Comparison of ENCODE assay signal across 12 mouse cellular contexts in the genomic region with DNA sequence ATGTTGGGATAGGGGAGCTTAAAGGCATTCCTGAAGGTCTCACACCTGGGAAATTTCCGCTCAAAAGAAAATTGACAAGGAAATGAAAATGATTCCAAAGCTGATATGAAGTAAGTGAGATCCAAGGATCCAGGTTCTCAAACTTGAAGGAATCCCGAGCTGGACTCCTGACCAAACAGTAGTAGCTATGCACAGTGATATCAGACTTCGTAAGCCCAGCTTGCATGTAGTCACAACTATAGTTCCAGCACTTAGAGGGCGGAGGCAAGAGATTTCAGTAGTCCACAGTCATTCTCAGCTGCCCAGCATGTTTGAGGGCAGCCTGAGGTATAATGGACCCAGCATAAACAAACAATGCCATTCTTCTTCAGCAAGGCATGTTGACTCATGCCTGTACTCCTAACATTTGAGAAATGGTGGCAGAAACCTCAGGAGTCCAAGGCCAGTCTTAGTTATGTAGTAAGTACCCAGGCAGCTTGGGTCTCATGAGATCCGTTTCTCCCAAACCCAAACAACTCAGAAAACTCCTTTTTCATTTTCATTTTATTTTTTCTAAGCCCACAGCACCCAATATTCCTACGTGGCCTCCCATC. TPM values are rescaled to one million over a fixed set of nuclear protein-coding genes. Genes with fewer than 3 reads are reported as not detected.
A peak's percentile ranks its signal among the peaks of the same experiment; 100 is the strongest.
DNase-seq lines count a peak whose midpoint lies in the region; ATAC-seq and TF ChIP-seq lines count a peak whose summit lies in the region.
"Had no signal": no experiment of that assay in that cellular context is flagged by ENCODE, and none has a peak within 500 bp of the region (broad histone marks: within the 10 kb centered on the region; RNA-seq: fewer than 3 reads in every experiment).

No protein-coding gene starts in this region.

- no peak for TF ChIP-seq CTCF in midbrain, postnatal 0 days (IDR thresholded peaks at IDR 0.05)

- ATAC-seq in forebrain, embryonic 16.5 days: no peak
- no peak for ATAC-seq in midbrain, embryonic 13.5 days
- no peak for ATAC-seq in midbrain, postnatal 0 days (ENCODE audit: low FRiP score)
- ATAC-seq in intestine, embryonic 15.5 days: no peak
- ATAC-seq in stomach, embryonic 15.5 days (ENCODE audit: insufficient read depth, low FRiP score, low read depth): no peak
- ATAC-seq in cerebellum, adult (ENCODE audit: insufficient number of reproducible peaks, low FRiP score, low TSS enrichment): no peak

- H3K9me3 ChIP-seq in forebrain, embryonic 10.5 days: no peaks in the 10 kb centered on the region
- H3K9me3 ChIP-seq in forebrain, embryonic 16.5 days (ENCODE audit: control insufficient read depth, low read length): no peaks in the 10 kb centered on the region
- H3K9me3 ChIP-seq in midbrain, embryonic 13.5 days: no peaks in the 10 kb centered on the region
- no peaks in the 10 kb centered on the region for H3K9me3 ChIP-seq in midbrain, postnatal 0 days (ENCODE audit: low read length)
- no peaks in the 10 kb centered on the region for H3K9me3 ChIP-seq in intestine, embryonic 15.5 days
- no peaks in the 10 kb centered on the region for H3K9me3 ChIP-seq in stomach, embryonic 15.5 days
- H3K9me3 ChIP-seq: heart, embryonic 12.5 days had no signal

- peak overlapping the region; percentile 89 for H3K27ac ChIP-seq in forebrain, embryonic 10.5 days
- H3K27ac ChIP-seq in forebrain, embryonic 16.5 days (ENCODE audit: low read length): no peak overlapping the region
- no peak overlapping the region for H3K27ac ChIP-seq in midbrain, embryonic 13.5 days
- H3K27ac ChIP-seq in midbrain, postnatal 0 days (ENCODE audit: low read depth, low read length): no peak overlapping the region
- no peak overlapping the region for H3K27ac ChIP-seq in intestine, embryonic 15.5 days
- no peak overlapping the region for H3K27ac ChIP-seq in stomach, embryonic 15.5 days
- H3K27ac ChIP-seq: left cerebral cortex, adult 2 months had no signal

- no peak overlapping the region for H3K9ac ChIP-seq in forebrain, embryonic 16.5 days (replicated peaks; ENCODE audit: low read depth, low read length)
- H3K9ac ChIP-seq in midbrain, embryonic 13.5 days (replicated peaks): no peak overlapping the region
- no peak overlapping the region for H3K9ac ChIP-seq in midbrain, postnatal 0 days (replicated peaks; ENCODE audit: low read length, poor library complexity, severe bottlenecking)
- H3K9ac ChIP-seq in intestine, embryonic 15.5 days: no peak overlapping the region; the same call in 1 of the 2 replicates
- no peak overlapping the region for H3K9ac ChIP-seq in stomach, embryonic 15.5 days

- peaks cover 28% of the 10 kb centered on the region for H3K4me1 ChIP-seq in forebrain, embryonic 10.5 days
- peaks cover 19% of the 10 kb centered on the region for H3K4me1 ChIP-seq in forebrain, embryonic 16.5 days (replicated peaks; ENCODE audit: control insufficient read depth, insufficient read depth, low read length)
- H3K4me1 ChIP-seq in midbrain, embryonic 13.5 days (replicated peaks): peaks cover 24% of the 10 kb centered on the region
- H3K4me1 ChIP-seq in midbrain, postnatal 0 days (ENCODE audit: insufficient read depth, low read length): peaks cover 10% of the 10 kb centered on the region; the same call in 1 of the 2 replicates
- peaks cover 6% of the 10 kb centered on the region for H3K4me1 ChIP-seq in intestine, embryonic 15.5 days (replicated peaks)
- H3K4me1 ChIP-seq in stomach, embryonic 15.5 days: peaks cover 6% of the 10 kb centered on the region

- peak overlapping the region; percentile 52 for H3K4me3 ChIP-seq in forebrain, embryonic 10.5 days
- H3K4me3 ChIP-seq in forebrain, embryonic 16.5 days (replicated peaks; ENCODE audit: low read length): no peak overlapping the region
- no peak overlapping the region for H3K4me3 ChIP-seq in midbrain, embryonic 13.5 days (replicated peaks)
- no peak overlapping the region for H3K4me3 ChIP-seq in midbrain, postnatal 0 days (ENCODE audit: low read depth, low read length)
- H3K4me3 ChIP-seq in intestine, embryonic 15.5 days (replicated peaks): no peak overlapping the region
- no peak overlapping the region for H3K4me3 ChIP-seq in stomach, embryonic 15.5 days (replicated peaks)
- H3K4me3 ChIP-seq: left cerebral cortex, adult 2 months had no signal

- 88% methylated on average over 6 of the region's 6 CpGs for WGBS in forebrain, embryonic 10.5 days
- WGBS in forebrain, embryonic 16.5 days: 89% methylated on average over 6 of the region's 6 CpGs
- WGBS in midbrain, embryonic 13.5 days: 90% methylated on average over 6 of the region's 6 CpGs
- 91% methylated on average over 6 of the region's 6 CpGs for WGBS in midbrain, postnatal 0 days
- WGBS in intestine, embryonic 15.5 days: 74% methylated on average over 6 of the region's 6 CpGs
- WGBS in stomach, embryonic 15.5 days: 60% methylated on average over 6 of the region's 6 CpGs

- H3K36me3 ChIP-seq in forebrain, embryonic 10.5 days (replicated peaks): no peaks in the 10 kb centered on the region
- H3K36me3 ChIP-seq in forebrain, embryonic 16.5 days (ENCODE audit: control insufficient read depth, insufficient read depth): no peaks in the 10 kb centered on the region
- H3K36me3 ChIP-seq in midbrain, embryonic 13.5 days: no peaks in the 10 kb centered on the region
- no peaks in the 10 kb centered on the region for H3K36me3 ChIP-seq in midbrain, postnatal 0 days (ENCODE audit: insufficient read depth, low read length)
- H3K36me3 ChIP-seq in intestine, embryonic 15.5 days: no peaks in the 10 kb centered on the region
- H3K36me3 ChIP-seq in stomach, embryonic 15.5 days: no peaks in the 10 kb centered on the region
- H3K36me3 ChIP-seq: heart, embryonic 12.5 days had no signal

- no peak overlapping the region for H3K4me2 ChIP-seq in forebrain, embryonic 16.5 days (ENCODE audit: low read length)
- 0 out of 2 replicates have a peak overlapping the region, but pooled peaks have one; percentile 77 for H3K4me2 ChIP-seq in midbrain, embryonic 13.5 days (replicated peaks)
- no peak overlapping the region for H3K4me2 ChIP-seq in midbrain, postnatal 0 days (ENCODE audit: low read depth, low read length, poor library complexity, severe bottlenecking)
- 0 out of 2 replicates have a peak overlapping the region, but pooled peaks have one; percentile 51 for H3K4me2 ChIP-seq in intestine, embryonic 15.5 days (replicated peaks)
- peak overlapping the region; percentile 52 for H3K4me2 ChIP-seq in stomach, embryonic 15.5 days

- no peaks in the 10 kb centered on the region for H3K27me3 ChIP-seq in forebrain, embryonic 10.5 days (ENCODE audit: poor library complexity, severe bottlenecking)
- H3K27me3 ChIP-seq in forebrain, embryonic 16.5 days (replicated peaks; ENCODE audit: control insufficient read depth, insufficient read depth, low read length): no peaks in the 10 kb centered on the region
- no peaks in the 10 kb centered on the region for H3K27me3 ChIP-seq in midbrain, embryonic 13.5 days
- H3K27me3 ChIP-seq in midbrain, postnatal 0 days (ENCODE audit: insufficient read depth, low read length): no peaks in the 10 kb centered on the region
- no peaks in the 10 kb centered on the region for H3K27me3 ChIP-seq in intestine, embryonic 15.5 days (replicated peaks)
- no peaks in the 10 kb centered on the region for H3K27me3 ChIP-seq in stomach, embryonic 15.5 days (replicated peaks)
- H3K27me3 ChIP-seq: heart, embryonic 12.5 days had no signal

- peak; percentile 33 for DNase-seq in forebrain, embryonic 10.5 days (ENCODE audit: extremely low spot score, low spot score)
- no peak for DNase-seq in midbrain, postnatal 0 days (ENCODE audit: low spot score)
- no peak for DNase-seq in right cerebral cortex, adult 18-20 months
- DNase-seq: kidney, adult 18-20 months had no signal

RNA-seq across cellular contexts. Expression of a gene that starts 1.7 kb away (rescaled TPM):
- 1.00 and 1.1 TPM in 2 replicates for polyA plus RNA-seq in forebrain, embryonic 10.5 days (2016; fragmentation: Nextera tagmentation; extraction: Ambion mirVana)
- polyA plus RNA-seq in forebrain, embryonic 16.5 days (2015; fragmentation: Nextera tagmentation; extraction: Ambion mirVana): 0.80 and 0.83 TPM in 2 replicates
- polyA plus RNA-seq in midbrain, embryonic 13.5 days (2015; fragmentation: Nextera tagmentation; extraction: Ambion mirVana): 0.69 and 1.1 TPM in 2 replicates
- total RNA-seq in midbrain, postnatal 0 days (2014; rRNA removed): 16.6 and 45.8 TPM in 2 replicates
- polyA plus RNA-seq in midbrain, postnatal 0 days (2015; fragmentation: Nextera tagmentation; extraction: Ambion mirVana): 0.21 and 0.28 TPM in 2 replicates
- 1.3 and 1.5 TPM in 2 replicates for polyA plus RNA-seq in intestine, embryonic 15.5 days (2015; fragmentation: Nextera tagmentation; extraction: Ambion mirVana)
- polyA plus RNA-seq in stomach, embryonic 15.5 days (2015; fragmentation: Nextera tagmentation; extraction: Ambion mirVana): 1.9 and 2.4 TPM in 2 replicates

RNA-seq across cellular contexts. Expression of a gene that starts 1.9 kb away (rescaled TPM):
- 17.2 and 19.3 TPM in 2 replicates for polyA plus RNA-seq in forebrain, embryonic 10.5 days (2016; fragmentation: Nextera tagmentation; extraction: Ambion mirVana)
- polyA plus RNA-seq in forebrain, embryonic 16.5 days (2015; fragmentation: Nextera tagmentation; extraction: Ambion mirVana): 27.2 and 35.5 TPM in 2 replicates
- polyA plus RNA-seq in midbrain, embryonic 13.5 days (2015; fragmentation: Nextera tagmentation; extraction: Ambion mirVana): 22.2 and 24.4 TPM in 2 replicates
- total RNA-seq in midbrain, postnatal 0 days (2014; rRNA removed): 66.3 and 125 TPM in 2 replicates
- 23.7 and 28.6 TPM in 2 replicates for polyA plus RNA-seq in midbrain, postnatal 0 days (2015; fragmentation: Nextera tagmentation; extraction: Ambion mirVana)
- 79.3 and 89.9 TPM in 2 replicates for polyA plus RNA-seq in intestine, embryonic 15.5 days (2015; fragmentation: Nextera tagmentation; extraction: Ambion mirVana)
- 104 and 105 TPM in 2 replicates for polyA plus RNA-seq in stomach, embryonic 15.5 days (2015; fragmentation: Nextera tagmentation; extraction: Ambion mirVana)

RNA-seq across cellular contexts. Expression of a gene that starts 13.5 kb away (rescaled TPM):
- polyA plus RNA-seq in forebrain, embryonic 10.5 days (2016; fragmentation: Nextera tagmentation; extraction: Ambion mirVana): not detected in 2 replicates
- polyA plus RNA-seq in forebrain, embryonic 16.5 days (2015; fragmentation: Nextera tagmentation; extraction: Ambion mirVana): not detected in 2 replicates
- polyA plus RNA-seq in midbrain, embryonic 13.5 days (2015; fragmentation: Nextera tagmentation; extraction: Ambion mirVana): not detected in 2 replicates
- 0.93 TPM in 1 of 2 replicates, not detected in the other for total RNA-seq in midbrain, postnatal 0 days (2014; rRNA removed)
- not detected in 2 replicates for polyA plus RNA-seq in midbrain, postnatal 0 days (2015; fragmentation: Nextera tagmentation; extraction: Ambion mirVana)
- not detected in 2 replicates for polyA plus RNA-seq in intestine, embryonic 15.5 days (2015; fragmentation: Nextera tagmentation; extraction: Ambion mirVana)
- polyA plus RNA-seq in stomach, embryonic 15.5 days (2015; fragmentation: Nextera tagmentation; extraction: Ambion mirVana): 0.19 TPM in 1 of 2 replicates, not detected in the other
- total RNA-seq: left cerebral cortex, adult 2 months had no signal
- polyA plus RNA-seq: C2C12; heart, embryonic 12.5 days had no signal

RNA-seq across cellular contexts. Expression of a gene that starts 16.2 kb away (rescaled TPM):
- 4.5 and 5.9 TPM in 2 replicates for polyA plus RNA-seq in forebrain, embryonic 10.5 days (2016; fragmentation: Nextera tagmentation; extraction: Ambion mirVana)
- 2.1 and 2.2 TPM in 2 replicates for polyA plus RNA-seq in forebrain, embryonic 16.5 days (2015; fragmentation: Nextera tagmentation; extraction: Ambion mirVana)
- 5.1 and 5.8 TPM in 2 replicates for polyA plus RNA-seq in midbrain, embryonic 13.5 days (2015; fragmentation: Nextera tagmentation; extraction: Ambion mirVana)
- total RNA-seq in midbrain, postnatal 0 days (2014; rRNA removed): 622 and 783 TPM in 2 replicates
- 1.5 and 2.2 TPM in 2 replicates for polyA plus RNA-seq in midbrain, postnatal 0 days (2015; fragmentation: Nextera tagmentation; extraction: Ambion mirVana)
- 4.7 and 5.7 TPM in 2 replicates for polyA plus RNA-seq in intestine, embryonic 15.5 days (2015; fragmentation: Nextera tagmentation; extraction: Ambion mirVana)
- 4.0 and 6.1 TPM in 2 replicates for polyA plus RNA-seq in stomach, embryonic 15.5 days (2015; fragmentation: Nextera tagmentation; extraction: Ambion mirVana)

RNA-seq across cellular contexts. Expression of a gene that starts 28.6 kb away (rescaled TPM):
- 1.3 and 1.5 TPM in 2 replicates for polyA plus RNA-seq in forebrain, embryonic 10.5 days (2016; fragmentation: Nextera tagmentation; extraction: Ambion mirVana)
- 2.1 and 3.3 TPM in 2 replicates for polyA plus RNA-seq in forebrain, embryonic 16.5 days (2015; fragmentation: Nextera tagmentation; extraction: Ambion mirVana)
- polyA plus RNA-seq in midbrain, embryonic 13.5 days (2015; fragmentation: Nextera tagmentation; extraction: Ambion mirVana): 2.0 and 2.7 TPM in 2 replicates
- total RNA-seq in midbrain, postnatal 0 days (2014; rRNA removed): 1.8 and 2.5 TPM in 2 replicates
- polyA plus RNA-seq in midbrain, postnatal 0 days (2015; fragmentation: Nextera tagmentation; extraction: Ambion mirVana): 4.0 and 5.8 TPM in 2 replicates
- polyA plus RNA-seq in intestine, embryonic 15.5 days (2015; fragmentation: Nextera tagmentation; extraction: Ambion mirVana): 6.4 and 7.9 TPM in 2 replicates
- polyA plus RNA-seq in stomach, embryonic 15.5 days (2015; fragmentation: Nextera tagmentation; extraction: Ambion mirVana): 7.9 and 8.8 TPM in 2 replicates

Comparison
In these comparisons a context has a peak if more than half of its experiments do, and no peak if none do; other contexts are left out.
1. H3K4me2 ChIP-seq: peak in midbrain, embryonic 13.5 days (single experiment), intestine, embryonic 15.5 days (single experiment) and stomach, embryonic 15.5 days (single experiment); none in forebrain, embryonic 16.5 days (single experiment) and midbrain, postnatal 0 days (single experiment).